Mouse (Mus musculus) forebrain, embryonic 14.5 days (tissue): ENCODE measurements at regions not wholly inside any gene's neighbourhood (a gene's known extent, or its start where the extent isn't known, plus 50 kb on each side); places are given as distances from the start of the nearest gene placed in this dataset.

Source experiments
- ATAC-seq: fragments of 200-750 bp; cut with Nextera tagmentation; 2 replicates; pipeline ENCODE4 v1.8.0; 2017; ENCODE audit warnings: mild to moderate bottlenecking, moderate library complexity
- DNase-seq: peaks from one replicate; pipeline ENCODE4 v3.0.0-alpha.2; 2015; ENCODE audit warnings: low spot score
- H3K27ac ChIP-seq: fragments of 300-500 bp; sonication (generic); 2 replicates; pipeline ENCODE4 v1.5.1; 2014; ENCODE audit warnings: low read depth, mild to moderate bottlenecking, control low read depth, low read length, moderate library complexity
- H3K27me3 ChIP-seq: fragments of 300-500 bp; sonication (generic); replicated peaks from 2 replicates; pipeline ENCODE4 v1.6.1; 2014; ENCODE audit warnings: low read length, control low read depth, mixed read lengths; ENCODE audit not compliant: control insufficient read depth, insufficient read depth
- H3K36me3 ChIP-seq: fragments of 300-500 bp; sonication (generic); 2 replicates; pipeline ENCODE4 v1.6.1; 2014; ENCODE audit warnings: low read length, control low read depth; ENCODE audit not compliant: control insufficient read depth, insufficient read depth
- H3K4me1 ChIP-seq: fragments of 300-500 bp; sonication (generic); 2 replicates; pipeline ENCODE4 v1.6.1; 2014; ENCODE audit warnings: antibody characterized with exemption, low read length, control low read depth; ENCODE audit not compliant: control insufficient read depth, insufficient read depth
- H3K4me2 ChIP-seq: fragments of 300-500 bp; sonication (generic); 2 replicates; pipeline ENCODE4 v1.6.1; 2014; ENCODE audit warnings: mild to moderate bottlenecking, control low read depth, low read length
- H3K4me3 ChIP-seq: fragments of 300-500 bp; sonication (generic); 2 replicates; pipeline ENCODE4 v1.5.1; 2014; ENCODE audit warnings: low read depth, low read length, control low read depth
- H3K9ac ChIP-seq: fragments of 300-500 bp; sonication (generic); 2 replicates; pipeline ENCODE4 v1.6.1; 2014; ENCODE audit warnings: mild to moderate bottlenecking, low read length, control low read depth, moderate library complexity
- H3K9me3 ChIP-seq: fragments of 300-500 bp; sonication (generic); replicated peaks from 2 replicates; pipeline ENCODE4 v1.6.1; 2016; ENCODE audit warnings: low read length, control low read depth, mixed read lengths; ENCODE audit not compliant: control insufficient read depth
- WGBS: fragments of 180-500 bp; shearing (Covaris S2); extraction: QIAGEN DNeasy Blood & Tissue Kit; methylation state at CpG from one replicate; pipeline ENCODE4 v1.1.7; 2014; 5-methylcytosine and 5-hydroxymethylcytosine counted together

DNA sequence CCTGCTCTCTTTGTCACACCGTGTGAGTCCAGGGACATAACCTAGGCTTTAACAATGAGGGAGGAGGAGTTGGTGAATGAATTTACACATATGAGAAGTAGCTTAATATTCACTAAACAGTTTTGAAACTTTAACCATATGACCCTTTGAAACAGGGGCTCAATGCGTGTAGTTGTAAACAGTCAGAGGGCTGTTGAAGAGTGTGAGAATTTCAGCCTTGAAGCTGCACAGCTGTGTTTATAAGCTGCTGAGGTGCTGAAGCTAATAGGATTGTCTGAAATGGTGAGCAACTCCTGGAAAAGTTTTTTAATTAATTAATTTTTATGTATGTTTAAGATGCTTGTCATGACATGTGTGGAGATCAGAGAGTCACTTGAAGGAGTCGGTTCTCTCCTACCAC lies 59.8 kb upstream of the Rgma start:
- Histone ChIP-seq H3K4me2 (no peak overlapping the region), H3K36me3 (no peaks in the 10 kb centered on the region), H3K9me3 (no peaks in the 10 kb centered on the region), H3K9ac (no peak overlapping the region), H3K27me3 (no peaks in the 10 kb centered on the region), H3K4me1 (no peaks in the 10 kb centered on the region), H3K27ac (no peak overlapping the region), H3K4me3 (no peak overlapping the region)
- ATAC-seq = no peak
- 76% methylated on average over 3 of the region's 3 CpGs for WGBS
- DNase-seq = no peak

DNA sequence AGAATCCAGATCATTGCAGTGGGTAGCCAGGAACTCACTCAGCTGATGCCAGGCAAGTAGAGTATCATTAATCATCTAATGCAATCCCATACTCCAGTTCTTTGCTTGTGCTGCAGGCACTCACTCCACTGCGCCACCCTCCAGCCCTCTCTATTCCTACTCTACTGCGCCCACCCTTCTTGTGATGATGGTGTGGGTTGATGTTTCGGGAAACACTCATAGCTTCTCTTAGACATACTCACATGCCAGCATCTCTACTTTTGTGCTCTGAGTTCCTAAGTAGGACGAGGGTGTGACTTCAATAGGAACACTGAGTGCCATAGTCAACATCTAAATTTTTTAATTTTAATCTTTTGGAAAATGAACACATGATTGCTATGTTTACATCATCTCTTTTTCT lies 57.7 kb upstream of the Rgma start:
- H3K27me3 ChIP-seq = no peaks in the 10 kb centered on the region
- no peaks in the 10 kb centered on the region for H3K9me3 ChIP-seq
- H3K36me3 ChIP-seq = no peaks in the 10 kb centered on the region
- 90% methylated on average over 4 of the region's 4 CpGs for WGBS
- H3K4me3 ChIP-seq = no peak overlapping the region
- no peak for ATAC-seq
- H3K4me1 ChIP-seq = no peaks in the 10 kb centered on the region
- no peak overlapping the region for H3K9ac ChIP-seq
- DNase-seq = no peak
- no peak overlapping the region for H3K4me2 ChIP-seq
- H3K27ac ChIP-seq = no peak overlapping the region

DNA sequence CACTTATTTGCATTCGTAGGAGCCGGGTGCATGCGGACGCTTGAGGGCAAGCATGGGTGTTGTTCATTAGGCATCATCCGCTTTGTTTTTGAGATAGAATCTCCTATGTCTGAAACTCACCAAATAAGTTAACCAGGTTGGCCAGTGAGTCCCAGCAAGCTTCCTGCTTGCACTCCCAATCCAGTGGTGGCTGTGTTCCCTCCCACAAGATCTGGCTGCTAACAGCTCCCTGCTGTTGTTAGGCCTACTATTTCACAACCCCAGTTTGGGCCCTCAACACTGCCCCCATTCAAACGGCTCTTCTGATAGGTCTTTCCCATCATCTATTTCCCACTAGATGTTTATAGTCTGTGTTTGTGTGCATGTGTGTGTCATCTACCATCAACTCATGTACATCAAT lies 56.3 kb upstream of the Rgma start:
- no peak overlapping the region for H3K9ac ChIP-seq
- no peaks in the 10 kb centered on the region for H3K4me1 ChIP-seq
- 95% methylated on average over 6 of the region's 6 CpGs for WGBS
- ATAC-seq (no peak), DNase-seq (no peak)
- no peaks in the 10 kb centered on the region for H3K27me3 ChIP-seq
- no peaks in the 10 kb centered on the region for H3K36me3 ChIP-seq
- H3K9me3 ChIP-seq = no peaks in the 10 kb centered on the region
- no peak overlapping the region for H3K4me2 ChIP-seq
- no peak overlapping the region for H3K27ac ChIP-seq
- no peak overlapping the region for H3K4me3 ChIP-seq

DNA sequence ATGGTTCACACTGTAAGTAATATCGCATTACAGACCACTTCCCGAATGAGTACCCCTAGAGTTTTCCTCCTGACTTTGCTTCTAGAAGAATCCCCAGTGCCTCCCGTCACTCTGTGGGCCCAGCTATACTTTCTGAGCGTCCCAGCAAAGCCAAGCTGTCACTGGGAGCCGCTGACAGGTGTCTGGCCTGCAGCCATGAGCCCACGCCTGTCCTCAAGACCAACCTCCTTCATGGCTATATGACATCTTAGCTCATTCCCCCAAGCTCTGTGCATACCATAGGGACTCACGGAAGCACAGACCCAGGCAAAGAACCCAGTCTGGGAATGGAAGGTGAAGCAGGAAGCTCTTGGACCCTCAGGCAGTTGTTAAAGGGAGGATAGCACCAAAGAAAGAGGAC lies 55.3 kb upstream of the Rgma start:
- ATAC-seq (no peak), DNase-seq (no peak)
- H3K4me1 ChIP-seq = no peaks in the 10 kb centered on the region
- no peaks in the 10 kb centered on the region for H3K27me3 ChIP-seq
- no peak overlapping the region for H3K4me3 ChIP-seq
- H3K4me2 ChIP-seq = no peak overlapping the region
- H3K9ac ChIP-seq = no peak overlapping the region
- 74% methylated on average over 7 of the region's 7 CpGs for WGBS
- H3K9me3 ChIP-seq = no peaks in the 10 kb centered on the region
- no peak overlapping the region for H3K27ac ChIP-seq
- H3K36me3 ChIP-seq = no peaks in the 10 kb centered on the region

DNA sequence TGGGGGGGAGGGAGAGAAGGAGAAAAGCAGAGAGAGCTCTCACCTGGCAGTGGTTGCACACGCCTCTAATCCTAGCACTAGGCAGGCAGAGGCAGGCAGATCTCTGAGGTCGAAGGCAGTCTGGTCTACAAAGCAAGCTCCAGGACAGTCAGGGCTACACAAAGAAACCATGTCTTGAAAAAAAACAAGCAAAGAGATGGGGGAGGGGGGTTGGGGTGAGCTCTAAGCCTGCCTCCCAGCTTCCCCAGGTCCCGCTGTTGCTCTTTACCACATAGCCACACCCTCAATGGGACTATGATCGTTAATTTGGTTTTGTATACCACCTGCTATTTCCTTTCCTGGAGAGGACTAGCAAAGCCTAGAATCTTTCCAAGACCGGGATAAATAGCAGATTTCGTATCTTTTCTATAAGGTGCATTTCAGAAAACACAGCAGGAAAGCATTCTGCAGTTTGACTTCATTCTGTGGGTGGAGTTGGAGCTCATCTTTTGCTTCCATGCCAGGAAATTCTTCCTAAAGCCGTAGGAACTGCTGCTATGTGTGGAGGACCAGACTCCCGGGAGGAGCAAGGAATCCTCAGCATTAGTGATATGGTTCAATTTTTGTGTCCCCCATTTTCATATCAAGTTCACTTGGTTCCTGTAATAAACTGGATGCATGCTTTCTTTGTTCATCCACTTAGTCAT lies 52.7 kb upstream of the Rgma start:
- ATAC-seq = no peak
- Histone ChIP-seq H3K36me3 (no peaks in the 10 kb centered on the region), H3K9me3 (no peaks in the 10 kb centered on the region), H3K4me2 (no peak overlapping the region), H3K4me1 (no peaks in the 10 kb centered on the region), H3K9ac (no peak overlapping the region), H3K27ac (no peak overlapping the region), H3K4me3 (no peak overlapping the region), H3K27me3 (no peaks in the 10 kb centered on the region)
- 74% methylated on average over 8 of the region's 8 CpGs for WGBS
- no peak for DNase-seq

DNA sequence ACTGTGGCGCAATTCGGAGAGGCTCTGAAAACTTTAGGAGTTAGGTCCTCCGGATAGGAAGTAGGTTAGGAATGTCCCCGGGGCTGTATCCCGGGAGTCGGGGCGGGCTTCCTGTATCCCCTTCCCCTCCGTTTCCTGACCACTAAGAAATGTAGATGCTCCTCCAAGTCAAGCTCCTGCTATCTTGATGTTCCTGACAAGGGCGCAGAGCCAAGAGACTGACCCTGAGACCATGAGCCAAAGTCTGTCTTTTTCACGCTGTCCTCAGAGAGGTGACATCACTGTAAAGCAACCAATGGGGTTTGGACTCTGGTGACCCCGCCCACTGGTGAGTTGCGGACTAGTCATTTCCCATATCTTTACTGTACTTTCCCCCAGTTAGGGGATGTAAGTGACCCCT lies 51.8 kb upstream of the Rgma start:
- Histone ChIP-seq H3K4me3 (no peak overlapping the region), H3K4me2 (no peak overlapping the region), H3K9me3 (no peaks in the 10 kb centered on the region), H3K4me1 (peaks cover 3% of the 10 kb centered on the region; the same call in 1 of the 2 replicates), H3K9ac (no peak overlapping the region), H3K27ac (no peak overlapping the region), H3K27me3 (no peaks in the 10 kb centered on the region), H3K36me3 (no peaks in the 10 kb centered on the region)
- no peak for DNase-seq
- 53% methylated on average over 12 of the region's 12 CpGs for WGBS
- ATAC-seq = no peak

DNA sequence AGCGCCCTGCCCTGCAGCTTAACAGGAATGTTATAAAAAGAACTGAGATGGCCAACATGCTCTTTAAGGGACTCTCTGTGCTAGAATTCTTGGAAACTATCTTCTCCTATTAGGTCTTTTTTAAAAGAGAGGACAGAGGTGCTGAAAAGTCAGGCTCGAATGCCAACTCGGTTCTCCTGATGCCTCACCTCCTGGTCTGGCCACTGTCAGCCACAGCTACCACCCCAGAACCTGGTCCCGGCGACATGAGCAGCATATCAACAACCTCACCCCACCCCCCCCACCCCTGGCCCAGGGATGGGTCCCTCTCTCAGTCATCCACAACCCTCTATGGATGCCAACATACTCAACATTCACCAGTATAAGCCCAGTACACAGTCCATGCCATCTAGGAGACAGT lies 49.8 kb upstream of the Rgma start:
- H3K4me3 ChIP-seq = no peak overlapping the region
- H3K9me3 ChIP-seq = no peaks in the 10 kb centered on the region
- no peak overlapping the region for H3K9ac ChIP-seq
- ATAC-seq (no peak), DNase-seq (no peak)
- H3K36me3 ChIP-seq = no peaks in the 10 kb centered on the region
- peaks cover 4% of the 10 kb centered on the region; the same call in 1 of the 2 replicates for H3K4me1 ChIP-seq
- no peak overlapping the region for H3K27ac ChIP-seq
- WGBS = 97% methylated on average over 5 of the region's 5 CpGs
- no peak overlapping the region for H3K4me2 ChIP-seq
- no peaks in the 10 kb centered on the region for H3K27me3 ChIP-seq
